Mouse (Mus musculus) cortical plate, adult 2 months (tissue): Measurements from ENCODE around the gene Tns1.

Experiments used
- CTCF ChIP-seq: fragments of 200-500 bp; IDR thresholded peaks from 2 replicates; pipeline ENCODE4 v1.5.1; 2011; ENCODE audit warnings: mild to moderate bottlenecking, control low read depth, low read length; ENCODE audit not compliant: insufficient read depth; ENCODE audit errors: extremely low read depth
- POLR2A ChIP-seq: fragments of 200-500 bp; IDR thresholded peaks from 2 replicates; pipeline ENCODE4 v1.6.1; 2011; ENCODE audit warnings: mild to moderate bottlenecking, low read length, control low read depth; ENCODE audit not compliant: insufficient read depth; ENCODE audit errors: extremely low read depth

DNA sequence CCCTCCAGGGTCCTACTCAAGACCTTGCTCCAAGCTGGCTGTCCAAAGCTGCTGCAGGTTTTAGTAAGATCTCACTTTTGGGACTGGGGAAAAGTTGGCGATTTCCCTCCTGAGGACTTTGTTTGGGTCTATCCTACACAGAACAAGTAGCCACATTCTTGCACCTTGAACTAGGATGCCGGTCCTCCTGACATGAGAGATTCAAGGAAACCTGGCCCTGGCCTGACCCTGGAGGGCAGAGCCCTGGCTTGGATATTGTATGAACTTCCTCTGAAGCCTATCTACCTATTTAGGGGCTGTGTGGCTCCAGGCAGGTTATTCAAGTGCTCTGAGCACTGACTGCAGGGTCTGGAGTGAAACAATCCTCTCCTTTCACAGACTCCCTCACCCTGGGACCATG lies 79.2 kb downstream of the Tns1 start:
- TF ChIP-seq CTCF (no peak), POLR2A (no peak)
